Mouse (Mus musculus): ENCODE results near the gene Olfr486. TPM values are rescaled to one million over a fixed set of nuclear protein-coding genes. Genes with fewer than 3 reads are reported as not detected.
"Not testable (repeated sequence)": the region's sequence is repeated elsewhere in the genome, so short reads cannot be mapped to it uniquely, and the experiment has no call there.

Gene Olfr486
- total RNA-seq (2021): not detected
- long read RNA-seq, experiment 1: 0 reads
- long read RNA-seq, experiment 2: 0 reads

GRCm38 (mm10) chr7:108172642-108173041 lies at the start of gene Olfr486:
Gene Olfr486 (minus strand): TSS chr7:108172742.
- not testable (repeated sequence) for DNase-seq (ENCODE audit: low spot score in 2 of 2)

- not testable (repeated sequence) for DNase-seq (ENCODE audit: low spot score in 2 of 2)
Observed at GRCm38 (mm10) chr7:108214536-108214935, 42.0 kb upstream of the Olfr486 start, which contains the start of gene Olfr487. Gene Olfr487 (minus strand): TSS chr7:108214636.

DNA sequence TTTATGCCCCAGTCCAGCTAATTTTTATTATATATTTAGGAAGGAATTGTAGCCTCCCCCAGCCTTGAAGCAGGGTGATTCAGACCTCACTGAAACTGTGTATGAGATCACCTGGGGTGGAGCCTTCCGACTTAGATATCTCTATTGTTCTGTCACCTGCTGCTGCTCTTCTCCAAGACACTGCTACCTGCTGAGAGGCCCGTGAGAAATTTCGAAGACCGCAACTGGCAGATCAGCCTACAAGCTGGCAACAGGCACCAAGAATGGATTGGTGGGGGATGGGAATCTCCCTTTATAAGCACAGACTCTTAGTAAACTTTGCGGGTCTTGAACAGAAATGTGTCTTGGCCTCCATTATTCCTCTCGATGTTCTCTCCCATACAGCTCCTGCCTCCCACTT lies 24.4 kb upstream of the Olfr486 start:
- no peak for DNase-seq (ENCODE audit: low spot score in 2 of 2)

- not testable (repeated sequence) for DNase-seq (ENCODE audit: low spot score in 2 of 2)
Observed at GRCm38 (mm10) chr7:108196337-108196736, 23.8 kb upstream of the Olfr486 start.

- DNase-seq (ENCODE audit: low spot score in 2 of 2): not testable (repeated sequence)
Observed at GRCm38 (mm10) chr7:108192714-108193113, 20.2 kb upstream of the Olfr486 start.

DNA sequence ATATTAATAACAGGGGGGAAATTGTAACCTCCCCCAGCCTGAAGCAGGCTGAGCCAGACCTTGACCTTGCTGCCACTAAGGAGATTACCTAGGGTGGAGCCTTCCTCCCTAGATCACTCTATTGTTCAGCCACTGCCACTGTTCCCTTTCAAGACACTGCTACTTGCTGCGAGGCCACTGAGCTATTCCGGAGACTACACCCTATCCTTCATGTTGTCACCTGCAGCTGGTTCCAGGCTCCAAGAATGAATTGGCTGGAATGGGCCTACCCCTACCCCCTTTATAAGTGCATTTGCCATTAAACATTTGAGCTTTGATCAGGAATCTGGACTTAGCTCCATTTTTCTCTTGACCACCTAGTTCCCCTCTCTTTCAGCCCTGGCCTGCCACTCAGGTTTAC lies 18.7 kb upstream of the Olfr486 start:
- not testable (repeated sequence) for DNase-seq (ENCODE audit: low spot score in 2 of 2)

GRCm38 (mm10) chr7:108185237-108185636 lies 12.7 kb upstream of the Olfr486 start:
- not testable (repeated sequence) for DNase-seq (ENCODE audit: low spot score in 2 of 2)

- not testable (repeated sequence) for DNase-seq (ENCODE audit: low spot score in 2 of 2)
Observed at GRCm38 (mm10) chr7:108184401-108184800, 11.9 kb upstream of the Olfr486 start.

DNA sequence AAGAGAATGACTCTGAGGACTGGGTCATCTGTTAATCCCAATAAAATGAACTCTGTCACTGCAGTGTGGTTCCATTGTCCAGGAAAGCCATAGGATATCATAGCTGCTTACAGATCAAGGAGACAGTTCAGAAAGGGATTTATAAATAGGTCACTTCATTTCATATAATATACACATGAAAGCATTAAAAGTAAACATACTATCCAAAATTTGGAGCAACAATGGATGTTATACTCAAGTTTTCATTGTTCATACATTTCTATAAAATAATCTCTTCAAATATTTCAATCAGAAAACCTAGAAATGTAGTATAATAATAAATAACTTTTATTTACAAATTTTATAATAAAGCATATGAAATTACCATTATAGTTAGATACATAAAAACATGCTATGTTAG lies 12.8 kb downstream of the Olfr486 start, which contains the start of gene Olfr485:
Olfr485 (minus strand) TSS at position 101 of the 400 bp plus-strand sequence.
- DNase-seq (ENCODE audit: low spot score in 2 of 2): no peak

- no peak for DNase-seq (ENCODE audit: low spot score in 2 of 2)
Observed at GRCm38 (mm10) chr7:108127349-108127748, 45.2 kb downstream of the Olfr486 start, which contains the start of gene Olfr484. Gene Olfr484 (minus strand): TSS chr7:108127449.

Other genes starting within 250 kb of the Olfr486 start
- gene Olfr473, start 242.3 kb downstream of the Olfr486 start, total RNA-seq (2021): not detected
- gene Olfr474, start 218.1 kb downstream of the Olfr486 start, total RNA-seq (2021): not detected
- gene Olfr476, start 207.9 kb downstream of the Olfr486 start, total RNA-seq (2021): not detected
- gene Olfr477, start 186.0 kb downstream of the Olfr486 start, total RNA-seq (2021): not detected
- not detected for gene Olfr478, start 138.8 kb downstream of the Olfr486 start, total RNA-seq (2021)
- gene Olfr479, start 122.0 kb downstream of the Olfr486 start, total RNA-seq (2021): not detected
- gene Olfr480, start 105.4 kb downstream of the Olfr486 start, total RNA-seq (2021): not detected
- not detected for gene Olfr481, start 92.9 kb downstream of the Olfr486 start, total RNA-seq (2021)
- gene Olfr482, start 75.2 kb downstream of the Olfr486 start, total RNA-seq (2021): 1 to 10 TPM; 1.9 to 2.2 TPM
- not detected for gene Olfr483, start 71.9 kb downstream of the Olfr486 start, total RNA-seq (2021)
- not detected for gene Olfr484, start 45.3 kb downstream of the Olfr486 start, total RNA-seq (2021)
- not detected for gene Olfr485, start 12.9 kb downstream of the Olfr486 start, total RNA-seq (2021)
- not detected for gene Olfr487, start 41.9 kb upstream of the Olfr486 start, total RNA-seq (2021)
- not detected for gene Olfr488, start 85.6 kb upstream of the Olfr486 start, total RNA-seq (2021)
- gene Olfr490, start 116.2 kb upstream of the Olfr486 start, total RNA-seq (2021): not detected
- gene Olfr491, start 140.7 kb upstream of the Olfr486 start, total RNA-seq (2021): not detected
- not detected for gene Olfr492, start 150.9 kb upstream of the Olfr486 start, total RNA-seq (2021)
- gene Olfr493, start 174.2 kb upstream of the Olfr486 start, total RNA-seq (2021): not detected
- not detected for gene Olfr494, start 192.6 kb upstream of the Olfr486 start, total RNA-seq (2021)
- not detected for gene Olfr495, start 220.4 kb upstream of the Olfr486 start, total RNA-seq (2021)
- not detected for gene Olfr497, start 247.7 kb upstream of the Olfr486 start, total RNA-seq (2021)